Mouse (Mus musculus) liver, postnatal 0 days (tissue): ENCODE measurements around the gene Ppp6r1. TPM values are rescaled to one million over a fixed set of nuclear protein-coding genes. Genes with fewer than 3 reads are reported as not detected.
A peak's percentile ranks its signal among the peaks of the same experiment; 100 is the strongest.

Experiments
- ATAC-seq: fragments of 200-750 bp; cut with Nextera tagmentation; 2 replicates; pipeline ENCODE4 v1.8.0; 2017; ENCODE audit warnings: mild to moderate bottlenecking, moderate library complexity
- DNase-seq: peaks from one replicate; pipeline ENCODE4 v3.0.0-alpha.2; 2016
- H3K27ac ChIP-seq: fragments of 300-500 bp; sonication (generic); 2 replicates; pipeline ENCODE4 v1.5.1; 2014; ENCODE audit warnings: antibody characterized with exemption, moderate library complexity, mild to moderate bottlenecking, low read depth
- H3K27me3 ChIP-seq: fragments of 300-500 bp; sonication (generic); 2 replicates; pipeline ENCODE4 v1.6.1; 2014; ENCODE audit warnings: low read length, control low read depth, mixed read lengths; ENCODE audit not compliant: insufficient read depth
- H3K36me3 ChIP-seq: fragments of 300-500 bp; sonication (generic); replicated peaks from 2 replicates; pipeline ENCODE4 v1.6.1; 2014; ENCODE audit warnings: mild to moderate bottlenecking, control low read depth, low read length, moderate library complexity, mixed read lengths; ENCODE audit not compliant: insufficient read depth
- H3K4me1 ChIP-seq: fragments of 300-500 bp; sonication (generic); 2 replicates; pipeline ENCODE4 v1.6.1; 2014; ENCODE audit warnings: antibody characterized with exemption, mild to moderate bottlenecking, control low read depth; ENCODE audit not compliant: insufficient read depth
- H3K4me2 ChIP-seq: fragments of 300-500 bp; sonication (generic); 2 replicates; pipeline ENCODE4 v1.6.1; 2014; ENCODE audit warnings: low read depth, mild to moderate bottlenecking, low read length, moderate library complexity, mixed read lengths
- H3K4me3 ChIP-seq: fragments of 300-500 bp; sonication (generic); 2 replicates; pipeline ENCODE4 v1.5.1; 2014; ENCODE audit warnings: low read depth, low read length
- H3K9ac ChIP-seq: fragments of 300-500 bp; sonication (generic); replicated peaks from 2 replicates; pipeline ENCODE4 v1.6.1; 2014; ENCODE audit warnings: mild to moderate bottlenecking, moderate library complexity
- H3K9me3 ChIP-seq: fragments of 300-500 bp; sonication (generic); 2 replicates; pipeline ENCODE4 v1.6.1; 2016; ENCODE audit warnings: mild to moderate bottlenecking, control low read depth, low read length, mixed read lengths
- CTCF ChIP-seq: sonication (generic); IDR thresholded peaks from 2 replicates; pipeline ENCODE4 v1.5.1; 2016; ENCODE audit warnings: antibody characterized with exemption, low read depth
- EP300 ChIP-seq: IDR thresholded peaks from 2 replicates; pipeline ENCODE4 v1.6.1; 2016; ENCODE audit warnings: antibody characterized with exemption, low read depth, mild to moderate bottlenecking
- WGBS: fragments of 180-500 bp; shearing (Covaris S2); extraction: QIAGEN DNeasy Blood & Tissue Kit; methylation state at CpG from one replicate; pipeline ENCODE4 v1.1.7; 2014; ENCODE audit not compliant: insufficient replicate concordance; 5-methylcytosine and 5-hydroxymethylcytosine counted together
- polyA plus RNA-seq: library from polyadenylated mRNA; unstranded; fragments of >200 nt; fragmentation: Nextera tagmentation; extraction: Ambion mirVana; gene quantifications from 2 replicates; pipeline ENCODE4 v1.2.1, GENCODE M21; 2015

Gene Ppp6r1
- polyA plus RNA-seq, 1 experiment from 2014 or later = 4.5 TPM

- peak overlapping the region; percentile 50 for H3K4me2 ChIP-seq
- ATAC-seq = peak; percentile 79
- no peaks in the 10 kb centered on the region for H3K27me3 ChIP-seq
- WGBS = 40% methylated on average over 14 of the region's 14 CpGs
- DNase-seq = no peak
- no peaks in the 10 kb centered on the region for H3K36me3 ChIP-seq
- H3K27ac ChIP-seq = peak overlapping the region; percentile 6; the same call in 1 of the 2 replicates
- H3K4me3 ChIP-seq = no peak overlapping the region
- H3K9ac ChIP-seq = 0 out of 2 replicates have a peak overlapping the region, but pooled peaks have one; percentile 11
- no peaks in the 10 kb centered on the region for H3K9me3 ChIP-seq
- no peaks in the 10 kb centered on the region for H3K4me1 ChIP-seq
- TF ChIP-seq CTCF = no peak
- TF ChIP-seq EP300 = peak; percentile 66; the same call in 1 of the 2 replicates
These were observed 44.9 kb downstream of the Ppp6r1 start for GRCm38 (mm10) chr7:4613740-4614403.

- Histone ChIP-seq H3K4me2 (no peak overlapping the region), H3K27me3 (no peaks in the 10 kb centered on the region), H3K27ac (no peak overlapping the region), H3K4me3 (no peak overlapping the region), H3K4me1 (no peaks in the 10 kb centered on the region), H3K9ac (no peak overlapping the region), H3K9me3 (no peaks in the 10 kb centered on the region), H3K36me3 (no peaks in the 10 kb centered on the region)
- ATAC-seq (no peak), DNase-seq (no peak)
- 70% methylated on average over 1 of the region's 1 CpGs for WGBS
- TF ChIP-seq CTCF (no peak), EP300 (no peak)
These were observed 45.9 kb downstream of the Ppp6r1 start for GRCm38 (mm10) chr7:4612956-4613355.

- H3K27me3 ChIP-seq = no peaks in the 10 kb centered on the region
- no peaks in the 10 kb centered on the region for H3K4me1 ChIP-seq
- H3K36me3 ChIP-seq = no peaks in the 10 kb centered on the region
- WGBS = 56% methylated on average over 8 of the region's 8 CpGs
- no peak overlapping the region for H3K27ac ChIP-seq
- DNase-seq = no peak
- no peaks in the 10 kb centered on the region for H3K9me3 ChIP-seq
- H3K4me3 ChIP-seq = no peak overlapping the region
- ATAC-seq = no peak
- no peak overlapping the region for H3K9ac ChIP-seq
- no peak overlapping the region for H3K4me2 ChIP-seq
- no peak for TF ChIP-seq CTCF
- TF ChIP-seq EP300 = no peak
These were observed 46.4 kb downstream of the Ppp6r1 start for GRCm38 (mm10) chr7:4612386-4612785.

GRCm38 (mm10) chr7:4611921-4612341 is 46.9 kb downstream of the Ppp6r1 start:
- WGBS = 84% methylated on average over 12 of the region's 12 CpGs
- H3K4me2 ChIP-seq = no peak overlapping the region
- ATAC-seq = no peak

GRCm38 (mm10) chr7:4611511-4611910 is 47.3 kb downstream of the Ppp6r1 start:
- DNase-seq (no peak), ATAC-seq (no peak)
- H3K4me2 ChIP-seq = no peak overlapping the region
- 81% methylated on average over 12 of the region's 12 CpGs for WGBS
- no peaks in the 10 kb centered on the region for H3K36me3 ChIP-seq
- H3K4me1 ChIP-seq = no peaks in the 10 kb centered on the region
- no peak overlapping the region for H3K4me3 ChIP-seq
- H3K27me3 ChIP-seq = no peaks in the 10 kb centered on the region
- H3K9ac ChIP-seq = no peak overlapping the region
- no peaks in the 10 kb centered on the region for H3K9me3 ChIP-seq
- H3K27ac ChIP-seq = no peak overlapping the region
- TF ChIP-seq EP300 (no peak), CTCF (no peak)

More at GRCm38 (mm10) chr7:4611921-4612341, 46.9 kb downstream of the Ppp6r1 start:
- Histone ChIP-seq H3K4me1 (no peaks in the 10 kb centered on the region), H3K27me3 (no peaks in the 10 kb centered on the region), H3K9ac (no peak overlapping the region), H3K27ac (no peak overlapping the region), H3K9me3 (no peaks in the 10 kb centered on the region), H3K36me3 (no peaks in the 10 kb centered on the region), H3K4me3 (no peak overlapping the region)
- no peak for DNase-seq
- TF ChIP-seq CTCF = no peak
- no peak for TF ChIP-seq EP300

- H3K27me3 ChIP-seq = no peaks in the 10 kb centered on the region
- ATAC-seq (0 out of 2 replicates have a peak, but pooled peaks have one; percentile 21), DNase-seq (no peak)
- H3K9ac ChIP-seq = no peak overlapping the region
- H3K27ac ChIP-seq = no peak overlapping the region
- no peak overlapping the region for H3K4me2 ChIP-seq
- TF ChIP-seq CTCF (no peak), EP300 (no peak)
- H3K36me3 ChIP-seq = no peaks in the 10 kb centered on the region
- no peaks in the 10 kb centered on the region for H3K4me1 ChIP-seq
- 37% methylated on average over 5 of the region's 5 CpGs for WGBS
- no peaks in the 10 kb centered on the region for H3K9me3 ChIP-seq
- no peak overlapping the region for H3K4me3 ChIP-seq
These were observed 50.8 kb downstream of the Ppp6r1 start for GRCm38 (mm10) chr7:4608002-4608401.
